Mouse (Mus musculus) forebrain, embryonic 13.5 days (tissue): ENCODE results near the gene Vmn1r235. TPM values are rescaled to one million over a fixed set of nuclear protein-coding genes. Genes with fewer than 3 reads are reported as not detected.
"Not testable (repeated sequence)": the region's sequence is repeated elsewhere in the genome, so short reads cannot be mapped to it uniquely, and the experiment has no call there.

Source experiments
- ATAC-seq: fragments of 200-750 bp; cut with Nextera tagmentation; 2 replicates; pipeline ENCODE4 v1.8.0; 2017
- H3K27ac ChIP-seq: fragments of 300-500 bp; sonication (generic); 2 replicates; pipeline ENCODE4 v1.5.1; 2015; ENCODE audit warnings: inconsistent platforms, mild to moderate bottlenecking, moderate library complexity
- H3K27me3 ChIP-seq: fragments of 300-500 bp; sonication (generic); 2 replicates; pipeline ENCODE4 v1.6.1; 2015; ENCODE audit warnings: mild to moderate bottlenecking, inconsistent platforms
- H3K36me3 ChIP-seq: fragments of 300-500 bp; sonication (generic); 2 replicates; pipeline ENCODE4 v1.6.1; 2015; ENCODE audit warnings: mild to moderate bottlenecking, inconsistent platforms; ENCODE audit not compliant: poor library complexity, severe bottlenecking
- H3K4me1 ChIP-seq: fragments of 300-500 bp; sonication (generic); 2 replicates; pipeline ENCODE4 v1.6.1; 2015; ENCODE audit warnings: inconsistent platforms
- H3K4me2 ChIP-seq: fragments of 300-500 bp; sonication (generic); 2 replicates; pipeline ENCODE4 v1.6.1; 2015; ENCODE audit warnings: inconsistent platforms, mild to moderate bottlenecking, moderate library complexity
- H3K4me3 ChIP-seq: fragments of 300-500 bp; sonication (generic); 2 replicates; pipeline ENCODE4 v1.5.1; 2015; ENCODE audit warnings: mild to moderate bottlenecking, inconsistent platforms
- H3K9ac ChIP-seq: fragments of 300-500 bp; sonication (generic); 2 replicates; pipeline ENCODE4 v1.6.1; 2015; ENCODE audit warnings: mild to moderate bottlenecking, inconsistent platforms
- H3K9me3 ChIP-seq: fragments of 300-500 bp; sonication (generic); replicated peaks from 2 replicates; pipeline ENCODE4 v1.6.1; 2016; ENCODE audit warnings: inconsistent platforms
- WGBS: fragments of 180-500 bp; shearing (Covaris S2); methylation state at CpG from one replicate; pipeline ENCODE4 v1.1.7; 2015; 5-methylcytosine and 5-hydroxymethylcytosine counted together
- microRNA-seq: library from miRNA; unstranded; fragments of <30 nt; microRNA quantifications from one replicate; pipeline ENCODE4, GENCODE M21; 2016
- polyA plus RNA-seq: library from polyadenylated mRNA; unstranded; fragments of >200 nt; fragmentation: Nextera tagmentation; extraction: Ambion mirVana; gene quantifications from 2 replicates; pipeline ENCODE4 v1.2.1, GENCODE M21; 2015

The Vmn1r235 gene
- not detected in 2 replicates for polyA plus RNA-seq

DNA sequence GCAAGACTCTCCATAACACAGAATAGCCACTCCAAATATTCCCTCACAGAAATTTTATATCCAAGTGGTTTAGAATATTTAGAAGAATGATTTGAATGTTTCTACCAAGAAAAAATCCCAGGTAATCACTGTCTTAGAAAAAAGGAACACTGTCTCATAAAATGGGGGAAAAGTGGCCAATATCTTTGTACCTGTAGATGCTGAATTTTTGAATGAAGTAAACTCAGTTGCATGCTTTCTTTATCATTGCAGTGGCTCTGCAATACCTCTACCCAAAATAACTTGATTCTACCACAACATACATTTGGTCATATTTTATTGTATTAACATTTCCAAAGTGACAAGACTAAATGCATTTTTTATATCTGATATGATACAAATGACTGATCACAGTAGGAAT, at the start of gene Vmn1r235:
Gene Vmn1r235, plus strand, starts transcription at position 301 of the 400 bp plus-strand sequence.
- H3K9me3 ChIP-seq = no peaks in the 10 kb centered on the region
- no peaks in the 10 kb centered on the region for H3K4me1 ChIP-seq
- no peaks in the 10 kb centered on the region for H3K36me3 ChIP-seq
- ATAC-seq = no peak
- no peaks in the 10 kb centered on the region for H3K27me3 ChIP-seq
- no peak within 1 kb of the TSS for H3K4me3 ChIP-seq
- H3K9ac ChIP-seq = no peak within 1 kb of the TSS
- no peak within 1 kb of the TSS for H3K4me2 ChIP-seq
- no peak within 1 kb of the TSS for H3K27ac ChIP-seq

DNA sequence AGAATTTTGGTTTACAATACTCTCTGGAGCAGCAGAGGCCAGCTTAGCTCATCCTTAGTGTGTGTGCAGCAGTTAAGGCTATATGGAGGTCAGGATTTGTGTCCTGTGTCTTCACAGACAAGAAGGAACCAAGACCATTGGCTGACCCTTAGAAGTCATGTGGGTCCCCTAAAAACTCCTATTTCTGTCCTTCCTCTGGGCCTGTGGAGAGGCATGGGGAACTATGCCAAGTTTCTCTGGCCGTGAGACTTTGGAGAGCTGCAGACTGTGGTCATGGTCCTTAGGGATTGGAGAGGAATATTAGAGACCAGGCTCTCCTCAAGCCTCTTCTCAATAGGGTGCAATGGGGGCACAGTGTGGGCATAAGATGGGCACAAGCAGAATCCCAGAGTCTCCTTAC, 45.1 kb upstream of the Vmn1r235 start:
- not testable (repeated sequence) for H3K4me1 ChIP-seq, H3K27ac ChIP-seq, H3K9ac ChIP-seq, H3K27me3 ChIP-seq, ATAC-seq, H3K4me3 ChIP-seq, H3K36me3 ChIP-seq, H3K4me2 ChIP-seq
- H3K9me3 ChIP-seq = peaks cover 26% of the 10 kb centered on the region
- 76% methylated on average over 1 of the region's 1 CpGs for WGBS

DNA sequence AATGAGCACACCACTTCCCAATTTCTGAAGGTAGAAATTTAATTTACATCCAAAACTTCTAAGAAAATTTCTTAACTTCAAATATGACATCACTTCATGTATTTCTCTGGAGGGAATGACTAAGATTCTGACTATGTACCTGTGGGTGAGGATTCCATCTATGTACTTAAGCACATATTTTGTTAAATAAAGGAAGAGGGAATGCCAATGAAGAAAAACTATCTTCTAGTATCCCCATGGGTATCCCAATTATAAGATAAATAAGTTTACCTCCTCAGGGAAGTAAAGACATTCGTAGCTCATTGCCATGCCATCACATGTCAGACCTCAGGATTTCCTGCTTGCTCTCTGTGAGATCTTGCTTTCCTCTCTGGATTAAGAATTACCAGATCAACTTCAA, 30.4 kb upstream of the Vmn1r235 start, which contains the start of gene Vmn1r234:
Gene Vmn1r234, plus strand, starts transcription at position 301 of the 400 bp plus-strand sequence.
- Histone ChIP-seq H3K4me2 (no peak within 1 kb of the TSS), H3K36me3 (no peaks in the 10 kb centered on the region), H3K9ac (no peak within 1 kb of the TSS), H3K27ac (no peak within 1 kb of the TSS), H3K4me3 (no peak within 1 kb of the TSS), H3K4me1 (no peaks in the 10 kb centered on the region), H3K27me3 (no peaks in the 10 kb centered on the region), H3K9me3 (peaks cover 7% of the 10 kb centered on the region; the same call in 1 of the 2 replicates)
- WGBS = 83% methylated on average over 1 of the region's 1 CpGs
- no peak for ATAC-seq

DNA sequence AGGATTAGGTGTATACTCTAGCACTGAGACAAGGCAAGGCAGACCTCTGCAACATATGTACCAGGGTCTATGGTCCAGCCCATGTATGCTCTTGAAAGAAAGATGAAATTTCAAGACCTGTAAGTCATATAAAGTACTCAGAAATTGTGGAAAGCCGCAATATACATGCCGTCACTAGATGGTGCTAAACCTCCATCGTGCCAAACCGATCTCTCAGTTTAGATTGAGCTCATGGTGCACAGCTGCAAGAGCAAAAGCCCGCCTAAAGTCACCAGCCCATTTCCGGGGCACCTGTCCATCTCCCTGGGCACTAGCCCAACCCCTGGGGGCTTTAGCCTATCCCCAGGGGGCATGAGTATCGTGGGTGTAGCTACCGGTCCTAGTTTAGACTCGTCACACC, 24.6 kb upstream of the Vmn1r235 start:
- Histone ChIP-seq H3K4me3 (no peak overlapping the region), H3K36me3 (no peaks in the 10 kb centered on the region), H3K4me2 (no peak overlapping the region), H3K27ac (no peak overlapping the region), H3K9me3 (peaks cover 14% of the 10 kb centered on the region; the same call in 1 of the 2 replicates), H3K9ac (no peak overlapping the region), H3K27me3 (no peaks in the 10 kb centered on the region), H3K4me1 (no peaks in the 10 kb centered on the region)
- 29% methylated on average over 9 of the region's 9 CpGs for WGBS
- no peak for ATAC-seq

DNA sequence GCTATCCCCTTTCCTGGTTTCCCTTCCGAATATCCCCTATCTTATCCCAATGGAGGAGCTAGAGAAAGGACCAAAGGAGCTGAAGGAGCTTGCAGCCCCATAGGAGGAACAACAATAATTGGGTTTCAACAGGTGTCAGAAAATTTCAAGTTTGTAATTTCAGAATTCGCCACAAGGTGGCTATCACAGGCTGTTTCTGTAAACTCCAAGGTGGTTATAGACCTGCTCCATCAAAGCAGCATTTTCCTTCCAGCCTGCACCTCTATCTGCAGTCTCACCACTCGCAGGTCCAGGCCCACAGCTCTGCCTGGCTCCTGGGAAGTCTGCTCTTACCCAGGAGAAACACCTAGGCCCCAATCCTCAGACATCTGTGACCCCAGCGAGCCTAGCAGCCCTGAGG, 15.9 kb downstream of the Vmn1r235 start:
- H3K9ac ChIP-seq = no peak overlapping the region
- no peak for ATAC-seq
- no peak overlapping the region for H3K4me3 ChIP-seq
- 15% methylated on average over 4 of the region's 4 CpGs for WGBS
- no peak overlapping the region for H3K27ac ChIP-seq
- H3K4me1 ChIP-seq = no peaks in the 10 kb centered on the region
- no peaks in the 10 kb centered on the region for H3K27me3 ChIP-seq
- H3K4me2 ChIP-seq = no peak overlapping the region
- H3K36me3 ChIP-seq = no peaks in the 10 kb centered on the region
- H3K9me3 ChIP-seq = 0 out of 2 replicates have a peak, but pooled peaks cover 10% of the 10 kb centered on the region

DNA sequence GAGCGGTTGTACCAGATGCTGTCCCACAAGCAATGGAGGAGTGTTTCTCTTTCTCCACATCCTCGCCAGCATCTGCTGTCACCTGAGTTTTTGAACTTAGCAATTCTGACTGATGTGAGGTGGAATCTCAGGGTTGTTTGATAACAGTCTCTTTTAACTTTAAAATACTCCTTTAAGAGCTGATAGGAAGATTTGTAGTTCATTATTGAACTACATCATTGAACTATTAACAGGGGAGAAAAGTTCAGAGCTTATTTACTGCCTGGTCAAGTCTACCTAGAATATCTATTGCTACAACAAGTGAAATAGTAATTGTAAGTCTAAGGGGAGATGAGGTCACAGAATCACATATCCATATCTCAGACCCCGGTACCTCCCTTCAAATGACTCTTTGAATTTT, 26.4 kb downstream of the Vmn1r235 start, which contains the start of gene Vmn1r236:
Gene Vmn1r236, plus strand, starts transcription at position 301 of the 400 bp plus-strand sequence.
- Histone ChIP-seq H3K4me1 (no peaks in the 10 kb centered on the region), H3K9me3 (peaks cover 15% of the 10 kb centered on the region; the same call in 1 of the 2 replicates), H3K36me3 (no peaks in the 10 kb centered on the region), H3K4me2 (no peak within 1 kb of the TSS), H3K27me3 (no peaks in the 10 kb centered on the region), H3K4me3 (no peak within 1 kb of the TSS), H3K9ac (no peak within 1 kb of the TSS), H3K27ac (no peak within 1 kb of the TSS)
- ATAC-seq = no peak
- whole genome bisulfite sequencing = 79% methylated on average over 3 of the region's 3 CpGs

DNA sequence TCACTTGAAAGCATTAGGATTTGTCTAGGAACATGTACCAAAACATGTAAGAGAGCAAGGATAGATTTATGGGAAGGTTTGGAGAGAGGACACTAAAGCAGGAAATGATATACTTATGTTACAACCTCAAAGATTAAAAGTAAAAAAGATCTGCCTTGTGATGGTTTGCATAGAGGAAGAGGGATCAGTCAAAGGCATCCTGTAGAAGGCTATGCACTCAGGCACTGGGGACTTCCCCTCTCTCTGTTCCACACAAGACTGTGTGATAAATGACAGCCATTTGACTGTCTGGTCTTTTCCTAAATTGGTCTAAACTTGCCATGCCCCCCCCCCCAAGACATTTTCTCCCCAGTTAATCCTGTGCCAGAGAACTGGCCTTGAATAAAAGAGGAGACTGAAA, 28.2 kb downstream of the Vmn1r235 start:
- Histone ChIP-seq H3K36me3 (no peaks in the 10 kb centered on the region), H3K4me1 (no peaks in the 10 kb centered on the region), H3K9me3 (peaks cover 16% of the 10 kb centered on the region; the same call in 1 of the 2 replicates), H3K27ac (no peak overlapping the region), H3K4me2 (no peak overlapping the region), H3K4me3 (no peak overlapping the region), H3K9ac (no peak overlapping the region), H3K27me3 (no peaks in the 10 kb centered on the region)
- no peak for ATAC-seq

DNA sequence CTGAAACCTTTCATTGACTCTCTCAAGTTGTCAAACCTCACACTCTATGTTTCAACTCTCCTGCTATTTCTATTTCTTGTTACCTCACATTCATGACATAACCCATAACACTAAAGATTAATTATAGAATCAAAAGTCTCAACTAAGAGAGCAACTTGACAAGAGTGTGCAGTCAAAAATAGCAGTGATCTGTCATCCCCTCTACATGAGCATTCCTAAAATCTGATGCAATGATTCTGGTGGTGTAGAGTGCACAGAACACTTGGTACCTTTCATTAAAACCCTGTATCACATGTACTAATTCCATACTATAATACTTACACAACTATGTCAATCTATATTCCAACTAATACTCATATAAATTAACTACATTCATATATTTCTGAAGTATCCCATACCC, 33.5 kb downstream of the Vmn1r235 start:
- H3K27ac ChIP-seq = no peak overlapping the region
- H3K36me3 ChIP-seq = no peaks in the 10 kb centered on the region
- no peak overlapping the region for H3K4me3 ChIP-seq
- H3K4me1 ChIP-seq = no peaks in the 10 kb centered on the region
- no peaks in the 10 kb centered on the region for H3K27me3 ChIP-seq
- peaks cover 6% of the 10 kb centered on the region for H3K9me3 ChIP-seq
- no peak overlapping the region for H3K9ac ChIP-seq
- ATAC-seq = no peak
- H3K4me2 ChIP-seq = no peak overlapping the region

DNA sequence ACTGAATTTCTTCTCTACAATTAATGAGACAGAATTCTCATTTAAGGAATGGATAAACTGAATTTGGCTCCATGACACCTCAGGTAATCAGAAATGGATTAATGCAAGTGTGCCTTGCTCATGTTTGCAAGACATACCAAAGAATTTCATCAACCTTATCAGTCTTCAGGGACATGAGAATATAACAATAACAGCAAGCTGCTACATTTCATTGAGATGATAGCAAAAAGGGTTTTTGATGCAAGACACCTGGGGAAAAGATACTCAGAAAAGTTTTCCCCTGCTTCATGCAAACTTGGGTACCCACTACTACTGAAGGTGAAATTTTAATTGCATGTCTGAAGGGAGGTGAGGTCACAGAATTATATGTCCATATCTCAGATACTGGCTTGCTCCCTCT, 55.4 kb downstream of the Vmn1r235 start, which contains the start of gene Vmn1r237:
Gene Vmn1r237, plus strand, starts transcription at position 301 of the 400 bp plus-strand sequence.
- Histone ChIP-seq H3K27ac (no peak within 1 kb of the TSS), H3K4me1 (no peaks in the 10 kb centered on the region), H3K27me3 (no peaks in the 10 kb centered on the region), H3K4me2 (no peak within 1 kb of the TSS), H3K9me3 (0 out of 2 replicates have a peak, but pooled peaks cover 7% of the 10 kb centered on the region), H3K36me3 (no peaks in the 10 kb centered on the region), H3K9ac (no peak within 1 kb of the TSS), H3K4me3 (no peak within 1 kb of the TSS)
- ATAC-seq = no peak

Small RNAs within 50 kb of the gene (microRNA-seq; reads per million reads assigned to microRNA genes)
- gene Gm26384 = not detected

Other genes with a start within 250 kb of the Vmn1r235 start
- gene Zfp160, start 247.5 kb upstream of the Vmn1r235 start, polyA plus RNA-seq = 19.0 and 21.6 TPM in 2 replicates
- not detected in 2 replicates for gene Vmn1r234, start 30.3 kb upstream of the Vmn1r235 start, polyA plus RNA-seq
- gene Vmn1r236, start 26.5 kb downstream of the Vmn1r235 start, polyA plus RNA-seq = not detected in 2 replicates
- not detected in 2 replicates for gene Vmn1r237, start 55.5 kb downstream of the Vmn1r235 start, polyA plus RNA-seq
- 3.4 and 3.6 TPM in 2 replicates for gene Zfp677, start 127.3 kb downstream of the Vmn1r235 start, polyA plus RNA-seq
- gene Zfp54, start 166.8 kb downstream of the Vmn1r235 start, polyA plus RNA-seq = 3.6 and 3.9 TPM in 2 replicates
- 13.1 and 15.2 TPM in 2 replicates for gene Zfp51, start 194.0 kb downstream of the Vmn1r235 start, polyA plus RNA-seq
- 10.5 and 10.8 TPM in 2 replicates for gene Zfp53, start 232.6 kb downstream of the Vmn1r235 start, polyA plus RNA-seq